Mouse (Mus musculus) heart, adult 8-10 months (tissue): Measurements from ENCODE around the gene Cer1. TPM values are rescaled to one million over a fixed set of nuclear protein-coding genes. Genes with fewer than 3 reads are reported as not detected.

Experiments used
- total RNA-seq, 4 experiments: library from RNA; stranded (reverse); gene quantifications; 2 replicates each; pipeline ENCODE4 v1.2.4; 2022

Cer1 gene
- total RNA-seq, 4 experiments from 2014 or later, result not detected

Other genes starting within 250 kb of the Cer1 start
- gene Nfib, start 179.4 kb downstream of the Cer1 start, total RNA-seq, result 100 to 1,000 TPM; 115 to 138 (median 131) TPM
- 10 to 100 TPM in 3 of 4 experiments, 1 to 10 TPM in 1; 9.2 to 12.5 (median 11.1) TPM for gene Zdhhc21, start 25.2 kb downstream of the Cer1 start, total RNA-seq
- gene Frem1, start 167.2 kb upstream of the Cer1 start, total RNA-seq, result under 1 TPM; 0.14 to 0.44 (median 0.17) TPM